Comparison of ENCODE assay signal across 10 mouse cellular contexts in genomic region chr2:73932676-73933313, GRCm38 (mm10). TPM values are rescaled to one million over a fixed set of nuclear protein-coding genes. Genes with fewer than 3 reads are reported as not detected.
DNase-seq lines count a peak whose midpoint lies in the region; ATAC-seq lines count a peak whose summit lies in the region.
"Had no signal": no experiment of that assay in that cellular context is flagged by ENCODE, and none has a peak within 500 bp of the region (broad histone marks: within the 10 kb centered on the region; RNA-seq: fewer than 3 reads in every experiment).

No protein-coding gene starts in this region.

- 0 out of 2 replicates have a peak, but pooled peaks cover 3% of the 10 kb centered on the region for H3K4me1 ChIP-seq in hindbrain, embryonic 15.5 days (replicated peaks)
- no peaks in the 10 kb centered on the region for H3K4me1 ChIP-seq in hindbrain, embryonic 13.5 days (replicated peaks)
- H3K4me1 ChIP-seq: heart, embryonic 15.5 days had no signal

- H3K4me2 ChIP-seq in hindbrain, embryonic 15.5 days, result no peak overlapping the region
- no peak overlapping the region for H3K4me2 ChIP-seq in hindbrain, embryonic 13.5 days
- H3K4me2 ChIP-seq: heart, embryonic 15.5 days; neural tube, embryonic 13.5 days had no signal

- H3K27me3 ChIP-seq in hindbrain, embryonic 15.5 days, result no peaks in the 10 kb centered on the region
- no peaks in the 10 kb centered on the region for H3K27me3 ChIP-seq in hindbrain, embryonic 13.5 days
- H3K27me3 ChIP-seq: heart, embryonic 15.5 days; neural tube, embryonic 13.5 days had no signal

- no peak overlapping the region for H3K9ac ChIP-seq in hindbrain, embryonic 15.5 days
- no peak overlapping the region for H3K9ac ChIP-seq in hindbrain, embryonic 13.5 days
- H3K9ac ChIP-seq: heart, embryonic 15.5 days; neural tube, embryonic 13.5 days had no signal

- H3K36me3 ChIP-seq in hindbrain, embryonic 15.5 days, result no peaks in the 10 kb centered on the region
- no peaks in the 10 kb centered on the region for H3K36me3 ChIP-seq in hindbrain, embryonic 13.5 days
- H3K36me3 ChIP-seq: heart, embryonic 15.5 days; neural tube, embryonic 13.5 days had no signal

- peak; percentile 40 for DNase-seq in Muller cell, postnatal 12 days (ENCODE audit: inconsistent ontology term)
- peak; percentile 59 for DNase-seq in layer of hippocampus, adult 11-12 months (ENCODE audit: low spot score)
- DNase-seq in urinary bladder, postnatal 36 days (ENCODE audit: low spot score in 2 of 2), result no peak
- no peak for DNase-seq in heart, adult 9 months (ENCODE audit: low spot score in 2 of 2)

- peak; percentile 78 for ATAC-seq in hindbrain, embryonic 15.5 days (ENCODE audit: low FRiP score, low read depth)
- ATAC-seq in hindbrain, embryonic 13.5 days (ENCODE audit: low FRiP score), result no peak
- peak; percentile 92 for ATAC-seq in cerebellum, adult (ENCODE audit: insufficient number of reproducible peaks, low FRiP score, low TSS enrichment)
- no peak for ATAC-seq in activated CD4-positive, CD25-positive, alpha-beta regulatory T cell, adult 4 months

- H3K9me3 ChIP-seq in hindbrain, embryonic 15.5 days, result no peaks in the 10 kb centered on the region
- H3K9me3 ChIP-seq in hindbrain, embryonic 13.5 days, result no peaks in the 10 kb centered on the region; the same call in 1 of the 2 replicates
- H3K9me3 ChIP-seq: heart, embryonic 15.5 days had no signal

- H3K4me3 ChIP-seq in hindbrain, embryonic 15.5 days, result no peak overlapping the region
- no peak overlapping the region for H3K4me3 ChIP-seq in hindbrain, embryonic 13.5 days
- H3K4me3 ChIP-seq: heart, embryonic 15.5 days; neural tube, embryonic 13.5 days had no signal

- no peak overlapping the region for H3K27ac ChIP-seq in hindbrain, embryonic 15.5 days (replicated peaks)
- no peak overlapping the region for H3K27ac ChIP-seq in hindbrain, embryonic 13.5 days
- H3K27ac ChIP-seq: heart, embryonic 15.5 days; neural tube, embryonic 13.5 days had no signal

- WGBS in hindbrain, embryonic 15.5 days, result 63% methylated on average over 8 of the region's 8 CpGs
- 63% methylated on average over 8 of the region's 8 CpGs for WGBS in hindbrain, embryonic 13.5 days

RNA-seq across cellular contexts. Expression of gene Atp5g3, which starts 21.7 kb away (rescaled TPM):
- 1,149 and 1,194 TPM in 2 replicates for polyA plus RNA-seq in hindbrain, embryonic 15.5 days (2015; fragmentation: Nextera tagmentation; extraction: Ambion mirVana)
- 1,071 and 1,119 TPM in 2 replicates for polyA plus RNA-seq in hindbrain, embryonic 13.5 days (2015; fragmentation: Nextera tagmentation; extraction: Ambion mirVana)
- 100 to 1,000 TPM; 453 to 464 TPM for polyA plus RNA-seq in activated CD4-positive, CD25-positive, alpha-beta regulatory T cell, adult 4 months (2017; shearing (Covaris generic))

RNA-seq across cellular contexts. Expression of gene Atf2, which starts 40.4 kb away (rescaled TPM):
- 103 and 104 TPM in 2 replicates for polyA plus RNA-seq in hindbrain, embryonic 15.5 days (2015; fragmentation: Nextera tagmentation; extraction: Ambion mirVana)
- polyA plus RNA-seq in hindbrain, embryonic 13.5 days (2015; fragmentation: Nextera tagmentation; extraction: Ambion mirVana), result 114 and 115 TPM in 2 replicates
- polyA plus RNA-seq in activated CD4-positive, CD25-positive, alpha-beta regulatory T cell, adult 4 months (2017; shearing (Covaris generic)), result 10 to 100 TPM; 54.2 to 54.4 TPM

Comparison
In these comparisons a context has a peak if more than half of its experiments do, and no peak if none do; other contexts are left out.
1. ATAC-seq: peak in hindbrain, embryonic 15.5 days (single experiment) and cerebellum, adult (single experiment); none in hindbrain, embryonic 13.5 days (single experiment) and activated CD4-positive, CD25-positive, alpha-beta regulatory T cell, adult 4 months (single experiment).
2. DNase-seq: peak in Muller cell, postnatal 12 days (single experiment) and layer of hippocampus, adult 11-12 months (single experiment); none in urinary bladder, postnatal 36 days (0 of 2) and heart, adult 9 months (0 of 2).